Mouse (Mus musculus) hindbrain, postnatal 0 days (tissue): ENCODE results near the gene Abhd6. TPM values are rescaled to one million over a fixed set of nuclear protein-coding genes. Genes with fewer than 3 reads are reported as not detected.
A peak's percentile ranks its signal among the peaks of the same experiment; 100 is the strongest.

Experiments used
- ATAC-seq: fragments of 200-750 bp; cut with Nextera tagmentation; 2 replicates; pipeline ENCODE4 v1.8.0; 2017; ENCODE audit warnings: mild to moderate bottlenecking, moderate TSS enrichment, moderate library complexity
- DNase-seq: peaks from one replicate; pipeline ENCODE4 v3.0.0-alpha.2; 2015; ENCODE audit warnings: low spot score
- H3K27ac ChIP-seq: fragments of 300-500 bp; sonication (generic); 2 replicates; pipeline ENCODE4 v1.5.1; 2014; ENCODE audit warnings: mild to moderate bottlenecking
- H3K27me3 ChIP-seq: fragments of 300-500 bp; sonication (generic); 2 replicates; pipeline ENCODE4 v1.6.1; 2014; ENCODE audit warnings: low read length, mixed read lengths; ENCODE audit not compliant: insufficient read depth
- H3K36me3 ChIP-seq: fragments of 300-500 bp; sonication (generic); 2 replicates; pipeline ENCODE4 v1.6.1; 2014; ENCODE audit warnings: low read length, mixed read lengths; ENCODE audit not compliant: insufficient read depth
- H3K4me1 ChIP-seq: fragments of 300-500 bp; sonication (generic); 2 replicates; pipeline ENCODE4 v1.6.1; 2014; ENCODE audit warnings: antibody characterized with exemption, low read length, mixed read lengths; ENCODE audit not compliant: insufficient read depth
- H3K4me2 ChIP-seq: fragments of 300-500 bp; sonication (generic); 2 replicates; pipeline ENCODE4 v1.6.1; 2014; ENCODE audit warnings: low read depth, mild to moderate bottlenecking, low read length, moderate library complexity, mixed read lengths
- H3K4me3 ChIP-seq: fragments of 300-500 bp; sonication (generic); 2 replicates; pipeline ENCODE4 v1.5.1; 2014; ENCODE audit warnings: low read length
- H3K9ac ChIP-seq: fragments of 300-500 bp; sonication (generic); replicated peaks from 2 replicates; pipeline ENCODE4 v1.6.1; 2014; ENCODE audit warnings: mild to moderate bottlenecking, low read length, moderate library complexity, mixed read lengths
- H3K9me3 ChIP-seq: fragments of 300-500 bp; sonication (generic); 2 replicates; pipeline ENCODE4 v1.6.1; 2016; ENCODE audit warnings: low read length, mixed read lengths
- CTCF ChIP-seq: IDR thresholded peaks from 2 replicates; pipeline ENCODE4 v1.5.1; 2016; ENCODE audit warnings: antibody characterized with exemption, control low read depth, low read depth
- WGBS: fragments of 180-500 bp; shearing (Covaris S2); extraction: QIAGEN DNeasy Blood & Tissue Kit; methylation state at CpG from one replicate; pipeline ENCODE4 v1.1.7; 2014; 5-methylcytosine and 5-hydroxymethylcytosine counted together
- polyA plus RNA-seq: library from polyadenylated mRNA; unstranded; fragments of >200 nt; fragmentation: Nextera tagmentation; extraction: Ambion mirVana; gene quantifications from 2 replicates; pipeline ENCODE4 v1.2.1, GENCODE M21; 2015
- total RNA-seq: library from RNA; depleted of rRNA; stranded (reverse); fragments of >200 nt; gene quantifications from 2 replicates; pipeline ENCODE4 v1.2.3, GENCODE M21; 2014

Abhd6 gene
- total and polyA plus RNA-seq, 2 experiments from 2014 or later, result 14.8 to 36.5 TPM

GRCm38 (mm10) chr14:8093427-8093826 is 90.7 kb downstream of the Abhd6 start:
- no peak overlapping the region for H3K27ac ChIP-seq
- H3K4me1 ChIP-seq, result peaks cover 4% of the 10 kb centered on the region; the same call in 1 of the 2 replicates
- H3K4me2 ChIP-seq, result no peak overlapping the region
- peaks cover 25% of the 10 kb centered on the region for H3K36me3 ChIP-seq
- no peak overlapping the region for H3K4me3 ChIP-seq
- no peak for TF ChIP-seq CTCF
- no peak overlapping the region for H3K9ac ChIP-seq
- WGBS, result 36% methylated on average over 5 of the region's 5 CpGs
- ATAC-seq (no peak), DNase-seq (no peak)
- no peaks in the 10 kb centered on the region for H3K9me3 ChIP-seq
- H3K27me3 ChIP-seq, result no peaks in the 10 kb centered on the region

GRCm38 (mm10) chr14:8094931-8095561 is 92.3 kb downstream of the Abhd6 start:
- no peak overlapping the region for H3K27ac ChIP-seq
- peaks cover 11% of the 10 kb centered on the region for H3K36me3 ChIP-seq
- H3K4me3 ChIP-seq, result no peak overlapping the region
- DNase-seq, result no peak
- H3K27me3 ChIP-seq, result no peaks in the 10 kb centered on the region
- TF ChIP-seq CTCF, result no peak
- H3K4me2 ChIP-seq, result no peak overlapping the region
- H3K9ac ChIP-seq, result no peak overlapping the region
- peaks cover 11% of the 10 kb centered on the region; the same call in 1 of the 2 replicates for H3K4me1 ChIP-seq
- ATAC-seq, result no peak
- 67% methylated on average over 3 of the region's 3 CpGs for WGBS
- H3K9me3 ChIP-seq, result no peaks in the 10 kb centered on the region

- no peak for DNase-seq
- H3K9me3 ChIP-seq, result no peaks in the 10 kb centered on the region
- H3K4me3 ChIP-seq, result no peak overlapping the region
- no peak for ATAC-seq
- WGBS, result 80% methylated on average over 7 of the region's 7 CpGs
- H3K27ac ChIP-seq, result no peak overlapping the region
- peaks cover 6% of the 10 kb centered on the region; the same call in 1 of the 2 replicates for H3K36me3 ChIP-seq
- no peak for TF ChIP-seq CTCF
- H3K27me3 ChIP-seq, result no peaks in the 10 kb centered on the region
- no peak overlapping the region for H3K9ac ChIP-seq
- no peak overlapping the region for H3K4me2 ChIP-seq
- peaks cover 11% of the 10 kb centered on the region; the same call in 1 of the 2 replicates for H3K4me1 ChIP-seq
Measured at GRCm38 (mm10) chr14:8095562-8095950, 92.9 kb downstream of the Abhd6 start.

- TF ChIP-seq CTCF, result no peak
- ATAC-seq (peak; percentile 94), DNase-seq (peak; percentile 93)
- no peaks in the 10 kb centered on the region for H3K36me3 ChIP-seq
- no peaks in the 10 kb centered on the region for H3K27me3 ChIP-seq
- H3K27ac ChIP-seq, result peak within 1 kb of the TSS; percentile 85
- 3% methylated on average over 85 of the region's 89 CpGs for WGBS
- H3K4me3 ChIP-seq, result peak within 1 kb of the TSS; percentile 93
- H3K9me3 ChIP-seq, result no peaks in the 10 kb centered on the region
- H3K4me2 ChIP-seq, result peak within 1 kb of the TSS; percentile 76
- peaks cover 11% of the 10 kb centered on the region for H3K4me1 ChIP-seq
- peak within 1 kb of the TSS; percentile 94 for H3K9ac ChIP-seq
Measured at GRCm38 (mm10) chr14:8097978-8098686, 95.4 kb downstream of the Abhd6 start, which contains the start of gene Pxk. TSS of gene Pxk (plus strand) at chr14:8098211.

- Histone ChIP-seq H3K27ac (peak overlapping the region; percentile 85), H3K9me3 (no peaks in the 10 kb centered on the region), H3K27me3 (no peaks in the 10 kb centered on the region), H3K4me3 (peak overlapping the region; percentile 93), H3K4me2 (peak overlapping the region; percentile 76), H3K4me1 (peaks cover 11% of the 10 kb centered on the region), H3K9ac (peak overlapping the region; percentile 94), H3K36me3 (no peaks in the 10 kb centered on the region)
- no peak for TF ChIP-seq CTCF
- peak; percentile 39 for DNase-seq
- ATAC-seq, result peak; percentile 11
- WGBS, result 1% methylated on average over 5 of the region's 5 CpGs
Measured at GRCm38 (mm10) chr14:8098687-8098995, 95.9 kb downstream of the Abhd6 start.

- 52% methylated on average over 10 of the region's 10 CpGs for WGBS
- Histone ChIP-seq H3K4me3 (peak overlapping the region; percentile 93), H3K9ac (no peak overlapping the region)
Measured at GRCm38 (mm10) chr14:8099561-8100021, 96.9 kb downstream of the Abhd6 start.

GRCm38 (mm10) chr14:8101886-8102285 is 99.2 kb downstream of the Abhd6 start:
- TF ChIP-seq CTCF, result no peak
- 81% methylated on average over 8 of the region's 8 CpGs for WGBS
- Histone ChIP-seq H3K27ac (no peak overlapping the region), H3K9me3 (no peaks in the 10 kb centered on the region), H3K4me2 (no peak overlapping the region), H3K36me3 (no peaks in the 10 kb centered on the region), H3K4me3 (no peak overlapping the region), H3K27me3 (no peaks in the 10 kb centered on the region), H3K4me1 (peaks cover 11% of the 10 kb centered on the region), H3K9ac (no peak overlapping the region)
- no peak for DNase-seq
- no peak for ATAC-seq

More at GRCm38 (mm10) chr14:8099561-8100021, 96.9 kb downstream of the Abhd6 start:
- Histone ChIP-seq H3K4me2 (peak overlapping the region; percentile 76), H3K27me3 (no peaks in the 10 kb centered on the region), H3K4me1 (peaks cover 11% of the 10 kb centered on the region), H3K9me3 (no peaks in the 10 kb centered on the region), H3K27ac (no peak overlapping the region), H3K36me3 (no peaks in the 10 kb centered on the region)
- no peak for TF ChIP-seq CTCF
- ATAC-seq, result no peak
- DNase-seq, result no peak
